Mouse (Mus musculus) gastrocnemius, postnatal 4 days (tissue): ENCODE measurements around the gene Trim7. TPM values are rescaled to one million over a fixed set of nuclear protein-coding genes. Genes with fewer than 3 reads are reported as not detected.
"Not testable (repeated sequence)": the region's sequence is repeated elsewhere in the genome, so short reads cannot be mapped to it uniquely, and the experiment has no call there.

Experiments used
- DNase-seq, 2 experiments: peaks; one replicate each; pipeline ENCODE4 v3.0.0; 2021 to 2022; ENCODE audit warnings: low spot score in 2 of 2, mixed read lengths in 2 of 2
- total RNA-seq, 2 experiments: library from RNA; stranded (reverse); gene quantifications; 2 replicates each; pipeline ENCODE4 v1.2.3; 2021

Gene Trim7
- total RNA-seq, 2 experiments from 2014 or later, result 46.3 to 63.6 TPM

- no peak for DNase-seq
Measured at GRCm38 (mm10) chr11:48846881-48847280, 20.9 kb downstream of the Trim7 start.

- no peak for DNase-seq
Measured at GRCm38 (mm10) chr11:48850240-48850639, 24.3 kb downstream of the Trim7 start.

GRCm38 (mm10) chr11:48851270-48851995, 25.5 kb downstream of the Trim7 start:
- no peak for DNase-seq

GRCm38 (mm10) chr11:48852190-48852589, 26.2 kb downstream of the Trim7 start:
- no peak for DNase-seq

GRCm38 (mm10) chr11:48852624-48853473, 26.9 kb downstream of the Trim7 start:
- no peak for DNase-seq

GRCm38 (mm10) chr11:48853474-48854180, 27.7 kb downstream of the Trim7 start:
- peak; percentile 66 to 75 for DNase-seq

GRCm38 (mm10) chr11:48859014-48859413, 33.1 kb downstream of the Trim7 start:
- DNase-seq, result peak in 1 of 2 experiments; percentile 40

- DNase-seq, result no peak
Measured at GRCm38 (mm10) chr11:48862784-48863319, 36.9 kb downstream of the Trim7 start.

- DNase-seq, result no peak
Measured at GRCm38 (mm10) chr11:48863808-48864207, 37.9 kb downstream of the Trim7 start.

- no peak for DNase-seq
Measured at GRCm38 (mm10) chr11:48866481-48866880, 40.5 kb downstream of the Trim7 start.

- no peak for DNase-seq
Measured at GRCm38 (mm10) chr11:48869380-48870110, 43.6 kb downstream of the Trim7 start.

GRCm38 (mm10) chr11:48870781-48871180, 44.8 kb downstream of the Trim7 start:
- DNase-seq, result no peak

GRCm38 (mm10) chr11:48871201-48871772, 45.3 kb downstream of the Trim7 start, which contains the start of gene Irgm1:
Irgm1 (minus strand) TSS chr11:48871683.
- peak; percentile 34 to 65 for DNase-seq

- DNase-seq, result peak in 1 of 2 experiments; percentile 40
Measured at GRCm38 (mm10) chr11:48871817-48872541, 46.0 kb downstream of the Trim7 start.

- no peak for DNase-seq
Measured at GRCm38 (mm10) chr11:48872695-48873300, 46.9 kb downstream of the Trim7 start.

- DNase-seq, result no peak
Measured at GRCm38 (mm10) chr11:48873591-48874290, 47.8 kb downstream of the Trim7 start.

- DNase-seq, result peak in 1 of 2 experiments; percentile 44
Measured at GRCm38 (mm10) chr11:48874465-48874864, 48.5 kb downstream of the Trim7 start.

GRCm38 (mm10) chr11:48875343-48875837, 49.5 kb downstream of the Trim7 start:
- DNase-seq, result not testable (repeated sequence)
